Mouse (Mus musculus) midbrain, embryonic 11.5 days (tissue): ENCODE results near the gene Vegfb. TPM values are rescaled to one million over a fixed set of nuclear protein-coding genes. Genes with fewer than 3 reads are reported as not detected.
A peak's percentile ranks its signal among the peaks of the same experiment; 100 is the strongest.

Experiments
- ATAC-seq: fragments of 200-750 bp; cut with Nextera tagmentation; 2 replicates; pipeline ENCODE4 v1.8.0; 2017; ENCODE audit warnings: moderate TSS enrichment, moderate library complexity; ENCODE audit not compliant: low FRiP score
- DNase-seq: peaks from one replicate; pipeline ENCODE4 v3.0.0; 2015; ENCODE audit warnings: low spot score; ENCODE audit errors: missing footprints
- H3K27ac ChIP-seq: fragments of 300-500 bp; sonication (generic); 2 replicates; pipeline ENCODE4 v1.5.1; 2014; ENCODE audit warnings: low read depth, low read length
- H3K27me3 ChIP-seq: fragments of 300-500 bp; sonication (generic); 2 replicates; pipeline ENCODE4 v1.6.1; 2014; ENCODE audit warnings: mild to moderate bottlenecking, low read length, moderate library complexity, mixed read lengths; ENCODE audit not compliant: control insufficient read depth, insufficient read depth
- H3K36me3 ChIP-seq: fragments of 300-500 bp; sonication (generic); 2 replicates; pipeline ENCODE4 v1.6.1; 2014; ENCODE audit warnings: mild to moderate bottlenecking, low read length, moderate library complexity, mixed read lengths; ENCODE audit not compliant: control insufficient read depth, insufficient read depth
- H3K4me1 ChIP-seq: fragments of 300-500 bp; sonication (generic); 2 replicates; pipeline ENCODE4 v1.6.1; 2014; ENCODE audit warnings: low read length; ENCODE audit not compliant: control insufficient read depth, insufficient read depth
- H3K4me2 ChIP-seq: fragments of 300-500 bp; sonication (generic); 2 replicates; pipeline ENCODE4 v1.6.1; 2014; ENCODE audit warnings: mild to moderate bottlenecking, moderate library complexity
- H3K4me3 ChIP-seq: fragments of 300-500 bp; sonication (generic); 2 replicates; pipeline ENCODE4 v1.5.1; 2014; ENCODE audit warnings: low read depth, low read length
- H3K9ac ChIP-seq: fragments of 300-500 bp; sonication (generic); 2 replicates; pipeline ENCODE4 v1.6.1; 2014; ENCODE audit warnings: low read length
- H3K9me3 ChIP-seq: fragments of 300-500 bp; sonication (generic); 2 replicates; pipeline ENCODE4 v1.6.1; 2016; ENCODE audit warnings: low read length; ENCODE audit not compliant: control insufficient read depth
- WGBS: fragments of 180-500 bp; shearing (Covaris S2); extraction: QIAGEN DNeasy Blood & Tissue Kit; methylation state at CpG from one replicate; pipeline ENCODE4 v1.1.7; 2014; 5-methylcytosine and 5-hydroxymethylcytosine counted together
- polyA plus RNA-seq: library from polyadenylated mRNA; unstranded; fragments of >200 nt; fragmentation: Nextera tagmentation; extraction: Ambion mirVana; gene quantifications from 2 replicates; pipeline ENCODE4 v1.2.1, GENCODE M21; 2014

The Vegfb gene
- polyA plus RNA-seq, 1 experiment from 2014 or later = 25.4 TPM

DNA sequence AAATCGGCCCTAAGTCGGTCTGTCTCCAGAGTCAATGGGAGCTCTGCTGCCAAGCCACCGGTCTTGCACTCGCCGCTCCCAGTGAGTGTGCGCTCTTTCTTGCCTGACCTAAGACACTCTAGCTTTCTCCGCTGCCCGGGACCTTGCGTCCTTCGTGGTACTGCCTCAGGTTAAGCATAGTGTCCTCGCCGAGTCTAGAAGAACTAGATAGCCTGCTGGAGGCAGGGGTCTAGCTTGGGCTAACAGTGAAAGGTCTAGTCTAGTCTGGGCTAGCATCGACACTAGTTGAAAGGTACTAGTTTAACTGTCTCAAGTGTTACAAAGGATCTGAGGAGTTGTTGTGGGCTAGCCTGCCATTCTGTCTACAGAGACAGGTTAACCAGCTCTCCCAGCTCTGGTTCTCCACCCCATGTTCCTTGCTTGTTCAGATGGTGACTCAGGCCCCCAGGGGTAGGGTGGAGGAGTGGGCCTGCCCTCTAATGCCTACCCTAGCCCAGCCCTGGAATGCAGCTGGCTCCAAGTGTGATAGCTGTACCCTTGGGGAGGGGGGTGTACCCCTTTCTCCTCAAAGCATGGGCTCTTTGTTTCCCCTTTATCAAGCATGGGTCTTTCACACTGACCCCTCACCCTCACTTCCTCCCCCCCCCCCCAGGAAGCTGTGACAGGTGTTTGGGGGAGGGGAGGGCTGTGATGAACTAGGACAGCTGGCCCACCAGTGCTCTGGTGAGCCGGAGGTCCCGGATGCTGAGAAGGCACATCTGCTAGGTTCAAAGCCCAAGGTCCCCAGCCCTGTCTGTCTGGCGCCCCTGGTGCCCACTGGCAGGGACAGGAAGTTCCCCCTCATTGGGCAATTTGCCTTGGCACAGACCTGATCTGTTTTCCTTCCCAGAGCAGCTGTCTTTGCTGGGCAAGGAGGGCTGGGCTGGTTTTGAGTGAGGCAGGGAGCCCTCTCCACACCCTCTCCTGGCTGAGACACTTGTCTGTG is 11.6 kb downstream of the Vegfb start, which contains the start of gene Plcb3:
TSS of gene Plcb3 (minus strand) at position 934 of the 985 bp plus-strand sequence.
- under 1% methylated on average over 16 of the region's 16 CpGs for WGBS
- peak within 1 kb of the TSS; percentile 89 for H3K27ac ChIP-seq
- no peaks in the 10 kb centered on the region; the same call in 1 of the 2 replicates for H3K27me3 ChIP-seq
- DNase-seq (peak; percentile 96), ATAC-seq (no peak)
- peak within 1 kb of the TSS; percentile 95 for H3K4me2 ChIP-seq
- peaks cover 40% of the 10 kb centered on the region for H3K4me1 ChIP-seq
- H3K9ac ChIP-seq = peak within 1 kb of the TSS; percentile 94
- H3K4me3 ChIP-seq = peak within 1 kb of the TSS; percentile 83
- H3K9me3 ChIP-seq = no peaks in the 10 kb centered on the region
- H3K36me3 ChIP-seq = peaks cover 12% of the 10 kb centered on the region

DNA sequence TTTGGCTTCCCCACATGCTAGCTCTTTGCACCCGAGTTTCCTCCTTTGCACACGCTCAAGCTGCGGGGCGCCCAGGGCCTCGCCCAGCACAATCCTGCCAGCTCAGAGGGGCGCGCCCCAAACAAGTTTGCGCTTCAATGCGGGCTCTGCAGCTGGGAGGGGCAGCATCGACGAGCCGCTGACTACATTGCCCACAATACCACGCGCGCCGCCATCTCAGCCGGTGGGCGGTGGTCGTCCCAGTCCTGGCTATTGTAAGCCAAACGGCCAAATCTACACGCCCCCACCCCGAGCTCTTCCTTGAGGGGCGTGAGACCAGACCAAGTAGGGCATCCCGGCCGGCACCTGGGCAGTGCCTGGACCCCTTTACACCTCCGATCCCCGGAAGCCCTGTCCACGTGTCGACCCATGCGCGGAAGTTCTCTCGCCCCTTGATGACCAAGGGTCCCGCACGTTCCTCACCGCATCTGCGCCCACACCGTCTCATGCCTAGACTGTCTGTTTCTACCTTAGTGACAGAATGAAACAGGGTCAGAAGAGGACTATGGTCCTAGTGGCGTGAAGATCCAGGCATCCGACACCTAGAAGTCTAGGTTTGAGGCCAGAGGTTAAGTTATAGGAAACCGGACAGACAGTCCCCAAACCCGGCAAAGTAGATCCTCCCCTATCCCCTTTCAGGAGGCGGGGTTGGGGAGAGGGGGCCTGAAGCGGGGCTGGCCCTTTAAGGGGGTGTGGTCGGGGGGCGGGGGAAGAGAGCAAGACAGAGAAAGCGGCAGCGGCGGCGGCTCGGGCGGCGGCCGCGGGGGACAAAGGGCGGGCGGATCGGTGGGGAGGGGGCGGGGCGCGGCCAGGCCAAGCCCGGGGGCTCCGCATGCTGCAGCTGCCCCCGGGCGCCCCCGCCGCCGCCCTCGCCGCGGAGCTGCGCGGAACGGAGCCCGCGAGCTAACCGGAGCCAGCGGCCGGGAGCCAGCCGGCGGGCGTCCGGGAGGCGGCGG is 12.9 kb downstream of the Vegfb start, which contains the start of gene Ppp1r14b:
TSS of gene Ppp1r14b (plus strand) at position 758 of the 995 bp plus-strand sequence.
- Histone ChIP-seq H3K27ac (peak within 1 kb of the TSS; percentile 89), H3K9me3 (no peaks in the 10 kb centered on the region), H3K4me1 (peaks cover 48% of the 10 kb centered on the region), H3K36me3 (peaks cover 12% of the 10 kb centered on the region), H3K9ac (peak within 1 kb of the TSS; percentile 94), H3K4me2 (peak within 1 kb of the TSS; percentile 95), H3K4me3 (peak within 1 kb of the TSS; percentile 83), H3K27me3 (peaks cover 9% of the 10 kb centered on the region)
- peak; percentile 71 for ATAC-seq
- peak; percentile 98 for DNase-seq
- WGBS = under 1% methylated on average over 69 of the region's 84 CpGs

DNA sequence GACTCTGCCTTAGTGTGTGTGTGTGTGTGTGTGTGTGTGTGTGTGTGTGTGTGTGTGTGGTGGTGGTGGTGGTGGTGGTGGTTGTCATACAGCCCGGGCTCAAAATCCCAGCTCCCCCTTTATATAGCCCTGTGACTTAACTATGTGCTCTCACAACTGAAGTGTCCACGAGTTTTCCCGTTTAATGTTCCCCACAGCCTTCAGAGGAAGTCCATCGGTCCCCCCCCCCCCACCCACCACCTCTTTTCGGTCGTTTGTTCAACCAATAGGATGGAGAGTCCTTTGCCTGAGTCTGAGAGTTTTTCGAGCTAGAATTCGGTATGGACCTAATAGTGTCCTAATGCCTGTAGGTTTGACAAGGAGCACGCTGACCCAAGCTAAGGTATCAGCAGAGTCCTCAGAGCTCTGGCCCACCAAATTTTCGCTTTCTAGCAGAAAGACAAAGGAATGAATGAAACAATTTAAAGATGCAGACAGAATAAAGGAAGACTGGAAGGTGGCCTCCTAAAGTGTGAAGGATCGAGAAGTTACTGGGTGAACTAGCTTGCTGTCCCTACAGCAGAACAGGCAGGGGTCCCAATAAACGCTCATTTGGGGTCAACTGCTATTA is 13.8 kb downstream of the Vegfb start:
- no peak for ATAC-seq
- peak overlapping the region; percentile 94 for H3K9ac ChIP-seq
- peaks cover 43% of the 10 kb centered on the region for H3K4me1 ChIP-seq
- H3K36me3 ChIP-seq = peaks cover 12% of the 10 kb centered on the region
- no peak overlapping the region for H3K27ac ChIP-seq
- whole genome bisulfite sequencing = 43% methylated on average over 12 of the region's 12 CpGs
- H3K9me3 ChIP-seq = no peaks in the 10 kb centered on the region
- H3K4me3 ChIP-seq = peak overlapping the region; percentile 83
- DNase-seq = peak; percentile 91
- peak overlapping the region; percentile 72 for H3K4me2 ChIP-seq
- H3K27me3 ChIP-seq = peaks cover 16% of the 10 kb centered on the region

DNA sequence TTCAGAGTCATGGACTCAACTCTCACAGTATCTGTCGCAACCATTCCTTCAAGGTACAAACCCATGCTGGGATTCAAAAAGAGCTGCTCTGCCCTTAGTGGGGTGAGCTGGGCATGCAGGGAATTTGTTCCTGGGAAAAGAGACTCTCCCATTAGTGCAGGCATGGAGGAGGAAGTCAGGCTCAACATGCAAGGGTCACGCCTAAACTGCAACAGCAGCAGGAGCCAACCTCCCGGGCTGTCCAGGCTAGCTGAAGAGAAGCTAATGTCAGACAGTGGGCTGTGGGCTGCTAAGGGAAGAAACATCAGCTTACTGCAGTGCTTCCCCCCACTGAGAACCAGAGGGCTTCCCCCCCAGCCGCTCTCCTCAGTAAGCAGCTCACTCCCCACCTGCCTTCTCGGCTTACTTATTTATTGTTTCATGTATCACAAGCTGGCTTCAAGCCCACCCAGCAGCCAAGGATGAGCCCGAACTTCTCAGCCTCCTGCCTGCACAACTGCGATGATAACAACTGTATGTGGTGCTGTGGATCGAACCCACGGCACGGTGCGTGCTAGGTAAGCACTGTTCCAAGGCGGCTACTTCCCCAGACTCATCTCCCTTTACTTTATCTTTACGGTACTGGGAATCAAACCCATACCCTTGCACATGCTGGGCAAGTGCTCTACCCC is 15.1 kb downstream of the Vegfb start:
- Histone ChIP-seq H3K9ac (no peak overlapping the region), H3K4me2 (no peak overlapping the region), H3K27ac (no peak overlapping the region), H3K4me1 (peaks cover 32% of the 10 kb centered on the region), H3K36me3 (peaks cover 2% of the 10 kb centered on the region), H3K4me3 (no peak overlapping the region), H3K9me3 (no peaks in the 10 kb centered on the region), H3K27me3 (peaks cover 20% of the 10 kb centered on the region)
- ATAC-seq (no peak), DNase-seq (no peak)
- 78% methylated on average over 13 of the region's 13 CpGs for WGBS

DNA sequence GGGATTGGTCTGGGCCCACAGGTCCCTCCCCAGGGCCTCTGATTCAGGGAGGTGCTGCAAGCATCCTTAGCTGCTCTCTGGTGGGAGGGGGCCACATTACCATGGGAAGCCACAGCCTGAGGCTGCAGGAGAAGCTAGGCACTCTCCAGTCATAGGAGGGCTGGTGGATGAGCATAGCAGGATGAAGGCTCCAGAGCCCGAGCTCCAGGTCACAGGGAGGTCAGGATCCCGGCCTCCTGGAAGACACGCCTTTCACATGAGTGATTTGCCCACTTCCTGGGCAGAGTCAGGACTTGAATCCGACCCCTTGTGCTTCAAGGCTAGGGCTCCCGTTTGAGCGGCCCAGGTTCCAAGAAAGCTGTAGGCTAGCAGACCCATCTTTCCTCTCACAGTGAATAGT is 15.8 kb downstream of the Vegfb start:
- Histone ChIP-seq H3K27ac (no peak overlapping the region), H3K4me3 (no peak overlapping the region), H3K4me1 (peaks cover 26% of the 10 kb centered on the region), H3K36me3 (no peaks in the 10 kb centered on the region), H3K9ac (no peak overlapping the region), H3K27me3 (peaks cover 20% of the 10 kb centered on the region), H3K9me3 (no peaks in the 10 kb centered on the region), H3K4me2 (no peak overlapping the region)
- DNase-seq (no peak), ATAC-seq (no peak)
- 47% methylated on average over 6 of the region's 6 CpGs for WGBS

DNA sequence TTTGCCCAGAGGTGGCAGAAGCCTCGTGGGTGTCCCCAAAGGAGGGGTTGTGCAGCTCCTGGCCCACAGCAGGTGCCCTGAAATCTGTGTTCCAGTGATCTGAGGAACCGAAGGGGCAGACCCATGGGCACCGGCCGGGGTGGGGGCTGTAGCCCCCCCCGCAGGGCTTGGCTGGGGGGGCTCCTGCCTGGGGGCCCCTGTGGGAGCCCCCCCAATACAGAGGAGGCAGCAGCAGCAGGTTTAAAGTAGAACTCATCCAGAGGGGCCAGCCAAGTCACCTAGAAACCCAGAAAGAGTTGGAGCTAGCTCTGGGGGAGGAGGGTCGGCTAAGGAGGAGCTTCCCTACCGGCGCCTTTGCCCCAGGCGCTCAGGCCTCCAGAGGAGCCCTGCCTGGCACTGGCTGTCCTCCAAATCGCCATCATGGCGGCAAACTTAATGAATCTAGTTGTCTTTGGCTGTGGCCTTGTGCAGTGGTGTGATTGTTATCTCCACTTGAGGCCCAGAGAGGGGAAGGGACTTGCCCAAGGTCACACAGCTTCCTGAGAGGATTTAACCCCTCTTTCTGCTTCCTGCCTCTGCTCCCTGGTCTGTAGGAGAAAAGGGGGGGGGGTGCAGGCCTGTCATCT is 16.9 kb downstream of the Vegfb start:
- Histone ChIP-seq H3K27ac (no peak overlapping the region), H3K9me3 (no peaks in the 10 kb centered on the region), H3K4me1 (peaks cover 17% of the 10 kb centered on the region), H3K27me3 (peaks cover 20% of the 10 kb centered on the region), H3K4me3 (no peak overlapping the region), H3K4me2 (no peak overlapping the region), H3K36me3 (no peaks in the 10 kb centered on the region), H3K9ac (no peak overlapping the region)
- DNase-seq (no peak), ATAC-seq (no peak)
- WGBS = 21% methylated on average over 11 of the region's 11 CpGs

DNA sequence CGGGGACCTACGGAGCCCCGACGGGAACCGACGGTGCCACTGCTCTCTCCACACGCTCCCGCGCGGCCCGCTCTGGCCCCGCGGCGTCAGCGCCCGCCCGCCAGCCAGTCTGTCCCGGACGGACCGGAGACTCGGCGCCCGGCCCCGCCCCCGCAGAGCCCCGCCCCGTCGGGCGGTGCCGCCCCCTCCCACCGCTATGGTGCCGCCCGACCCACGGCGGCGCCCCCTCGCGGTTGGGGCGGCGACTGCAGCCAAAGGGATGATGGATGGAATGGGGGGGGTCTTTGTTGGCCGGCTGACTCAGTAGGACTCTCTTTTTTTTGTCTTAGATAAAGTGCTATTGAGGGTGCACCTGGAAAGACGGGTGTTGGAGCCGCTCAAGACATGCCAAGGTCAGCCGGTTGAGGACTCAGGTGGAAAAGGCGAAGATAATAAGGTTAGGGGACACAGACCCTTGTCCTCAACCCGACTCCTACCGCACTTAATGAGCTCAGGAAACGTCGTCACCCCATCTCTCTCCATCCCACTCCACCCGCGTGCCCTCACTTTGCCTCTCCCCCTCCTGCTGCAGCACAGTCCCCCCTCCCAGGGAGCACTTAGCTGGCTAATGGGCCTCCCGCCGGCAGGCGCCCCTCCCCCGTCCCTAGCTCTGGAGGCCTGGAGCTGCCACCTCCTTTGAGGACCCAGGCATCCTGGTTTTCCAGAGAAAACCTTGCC is 17.6 kb downstream of the Vegfb start:
- no peak overlapping the region for H3K27ac ChIP-seq
- ATAC-seq (0 out of 2 replicates have a peak, but pooled peaks have one; percentile 13), DNase-seq (peak; percentile 97)
- peaks cover 20% of the 10 kb centered on the region for H3K27me3 ChIP-seq
- H3K9me3 ChIP-seq = no peaks in the 10 kb centered on the region
- H3K36me3 ChIP-seq = no peaks in the 10 kb centered on the region
- H3K4me1 ChIP-seq = peaks cover 17% of the 10 kb centered on the region
- H3K4me2 ChIP-seq = peak overlapping the region; percentile 51
- H3K4me3 ChIP-seq = peak overlapping the region; percentile 42
- 2% methylated on average over 46 of the region's 55 CpGs for WGBS
- H3K9ac ChIP-seq = peak overlapping the region; percentile 57
